Mouse (Mus musculus) liver, postnatal 0 days (tissue): ENCODE measurements around the gene Gm1043. TPM values are rescaled to one million over a fixed set of nuclear protein-coding genes. Genes with fewer than 3 reads are reported as not detected.

Source experiments
- ATAC-seq: fragments of 200-750 bp; cut with Nextera tagmentation; 2 replicates; pipeline ENCODE4 v1.8.0; 2017; ENCODE audit warnings: mild to moderate bottlenecking, moderate library complexity
- DNase-seq: peaks from one replicate; pipeline ENCODE4 v3.0.0-alpha.2; 2016
- H3K27ac ChIP-seq: fragments of 300-500 bp; sonication (generic); 2 replicates; pipeline ENCODE4 v1.5.1; 2014; ENCODE audit warnings: antibody characterized with exemption, moderate library complexity, mild to moderate bottlenecking, low read depth
- H3K27me3 ChIP-seq: fragments of 300-500 bp; sonication (generic); 2 replicates; pipeline ENCODE4 v1.6.1; 2014; ENCODE audit warnings: low read length, control low read depth, mixed read lengths; ENCODE audit not compliant: insufficient read depth
- H3K36me3 ChIP-seq: fragments of 300-500 bp; sonication (generic); replicated peaks from 2 replicates; pipeline ENCODE4 v1.6.1; 2014; ENCODE audit warnings: mild to moderate bottlenecking, control low read depth, low read length, moderate library complexity, mixed read lengths; ENCODE audit not compliant: insufficient read depth
- H3K4me1 ChIP-seq: fragments of 300-500 bp; sonication (generic); 2 replicates; pipeline ENCODE4 v1.6.1; 2014; ENCODE audit warnings: antibody characterized with exemption, mild to moderate bottlenecking, control low read depth; ENCODE audit not compliant: insufficient read depth
- H3K4me2 ChIP-seq: fragments of 300-500 bp; sonication (generic); 2 replicates; pipeline ENCODE4 v1.6.1; 2014; ENCODE audit warnings: low read depth, mild to moderate bottlenecking, low read length, moderate library complexity, mixed read lengths
- H3K4me3 ChIP-seq: fragments of 300-500 bp; sonication (generic); 2 replicates; pipeline ENCODE4 v1.5.1; 2014; ENCODE audit warnings: low read depth, low read length
- H3K9ac ChIP-seq: fragments of 300-500 bp; sonication (generic); replicated peaks from 2 replicates; pipeline ENCODE4 v1.6.1; 2014; ENCODE audit warnings: mild to moderate bottlenecking, moderate library complexity
- H3K9me3 ChIP-seq: fragments of 300-500 bp; sonication (generic); 2 replicates; pipeline ENCODE4 v1.6.1; 2016; ENCODE audit warnings: mild to moderate bottlenecking, control low read depth, low read length, mixed read lengths
- CTCF ChIP-seq: sonication (generic); IDR thresholded peaks from 2 replicates; pipeline ENCODE4 v1.5.1; 2016; ENCODE audit warnings: antibody characterized with exemption, low read depth
- EP300 ChIP-seq: IDR thresholded peaks from 2 replicates; pipeline ENCODE4 v1.6.1; 2016; ENCODE audit warnings: antibody characterized with exemption, low read depth, mild to moderate bottlenecking
- WGBS: fragments of 180-500 bp; shearing (Covaris S2); extraction: QIAGEN DNeasy Blood & Tissue Kit; methylation state at CpG from one replicate; pipeline ENCODE4 v1.1.7; 2014; ENCODE audit not compliant: insufficient replicate concordance; 5-methylcytosine and 5-hydroxymethylcytosine counted together
- polyA plus RNA-seq: library from polyadenylated mRNA; unstranded; fragments of >200 nt; fragmentation: Nextera tagmentation; extraction: Ambion mirVana; gene quantifications from 2 replicates; pipeline ENCODE4 v1.2.1, GENCODE M21; 2015

Gm1043 gene
- polyA plus RNA-seq, 1 experiment from 2014 or later = not detected

GRCm38 (mm10) chr5:37244666-37245242 is 159.6 kb downstream of the Gm1043 start:
- DNase-seq (no peak), ATAC-seq (no peak)
- Histone ChIP-seq H3K4me1 (0 out of 2 replicates have a peak, but pooled peaks cover 4% of the 10 kb centered on the region), H3K27ac (no peak overlapping the region), H3K9ac (no peak overlapping the region), H3K4me2 (no peak overlapping the region), H3K36me3 (no peaks in the 10 kb centered on the region), H3K27me3 (peaks cover 75% of the 10 kb centered on the region), H3K9me3 (no peaks in the 10 kb centered on the region), H3K4me3 (no peak overlapping the region)
- WGBS = 31% methylated on average over 9 of the region's 9 CpGs
- TF ChIP-seq CTCF (no peak), EP300 (no peak)

- 0 out of 2 replicates have a peak, but pooled peaks cover 4% of the 10 kb centered on the region for H3K4me1 ChIP-seq
- no peak for TF ChIP-seq EP300
- TF ChIP-seq CTCF = no peak
- DNase-seq (peak; percentile 18), ATAC-seq (no peak)
- 3% methylated on average over 29 of the region's 42 CpGs for WGBS
- H3K36me3 ChIP-seq = no peaks in the 10 kb centered on the region
- peak overlapping the region; percentile 19; the same call in 1 of the 2 replicates for H3K4me3 ChIP-seq
- H3K4me2 ChIP-seq = peak overlapping the region; percentile 58
- H3K9ac ChIP-seq = no peak overlapping the region
- no peak overlapping the region for H3K27ac ChIP-seq
- H3K9me3 ChIP-seq = no peaks in the 10 kb centered on the region
- H3K27me3 ChIP-seq = peaks cover 70% of the 10 kb centered on the region
Observed at GRCm38 (mm10) chr5:37245651-37246050, 160.5 kb downstream of the Gm1043 start.

- Histone ChIP-seq H3K4me1 (0 out of 2 replicates have a peak, but pooled peaks cover 4% of the 10 kb centered on the region), H3K36me3 (no peaks in the 10 kb centered on the region), H3K4me3 (peak overlapping the region; percentile 19; the same call in 1 of the 2 replicates), H3K9me3 (no peaks in the 10 kb centered on the region), H3K27me3 (peaks cover 63% of the 10 kb centered on the region), H3K4me2 (peak overlapping the region; percentile 58), H3K27ac (no peak overlapping the region), H3K9ac (no peak overlapping the region)
- no peak for TF ChIP-seq EP300
- TF ChIP-seq CTCF = no peak
- ATAC-seq (no peak), DNase-seq (no peak)
- 3% methylated on average over 27 of the region's 37 CpGs for WGBS
Observed at GRCm38 (mm10) chr5:37246138-37246910, 161.2 kb downstream of the Gm1043 start.

- Histone ChIP-seq H3K27me3 (peaks cover 52% of the 10 kb centered on the region), H3K27ac (no peak overlapping the region), H3K4me1 (no peaks in the 10 kb centered on the region), H3K4me3 (no peak overlapping the region), H3K4me2 (no peak overlapping the region), H3K36me3 (no peaks in the 10 kb centered on the region), H3K9me3 (no peaks in the 10 kb centered on the region), H3K9ac (no peak overlapping the region)
- WGBS = 40% methylated on average over 4 of the region's 4 CpGs
- TF ChIP-seq CTCF (no peak), EP300 (no peak)
- ATAC-seq = no peak
- DNase-seq = no peak
Observed at GRCm38 (mm10) chr5:37247456-37247855, 162.3 kb downstream of the Gm1043 start.

GRCm38 (mm10) chr5:37248870-37249269 is 163.7 kb downstream of the Gm1043 start:
- no peaks in the 10 kb centered on the region for H3K4me1 ChIP-seq
- no peak overlapping the region for H3K27ac ChIP-seq
- no peaks in the 10 kb centered on the region for H3K9me3 ChIP-seq
- no peak for DNase-seq
- no peak overlapping the region for H3K9ac ChIP-seq
- 78% methylated on average over 3 of the region's 3 CpGs for WGBS
- peaks cover 38% of the 10 kb centered on the region for H3K27me3 ChIP-seq
- H3K36me3 ChIP-seq = no peaks in the 10 kb centered on the region
- TF ChIP-seq CTCF (no peak), EP300 (no peak)
- no peak overlapping the region for H3K4me3 ChIP-seq
- H3K4me2 ChIP-seq = no peak overlapping the region
- ATAC-seq = no peak

GRCm38 (mm10) chr5:37251596-37251995 is 166.4 kb downstream of the Gm1043 start:
- WGBS = 67% methylated on average over 3 of the region's 3 CpGs
- no peak for TF ChIP-seq CTCF
- TF ChIP-seq EP300 = no peak
- H3K27me3 ChIP-seq = peaks cover 10% of the 10 kb centered on the region
- H3K9me3 ChIP-seq = no peaks in the 10 kb centered on the region
- H3K27ac ChIP-seq = no peak overlapping the region
- no peaks in the 10 kb centered on the region for H3K36me3 ChIP-seq
- ATAC-seq = no peak
- DNase-seq = no peak
- no peaks in the 10 kb centered on the region for H3K4me1 ChIP-seq
- no peak overlapping the region for H3K9ac ChIP-seq
- no peak overlapping the region for H3K4me3 ChIP-seq
- no peak overlapping the region for H3K4me2 ChIP-seq
